Mouse (Mus musculus) intestine, embryonic 14.5 days (tissue): ENCODE data around the gene 4930595D18Rik. TPM values are rescaled to one million over a fixed set of nuclear protein-coding genes. Genes with fewer than 3 reads are reported as not detected.

Experiments
- ATAC-seq: fragments of 200-750 bp; cut with Nextera tagmentation; replicated peaks from 2 replicates; pipeline ENCODE4 v1.8.0; 2017; ENCODE audit warnings: low read depth, moderate number of reproducible peaks, moderate TSS enrichment, moderate library complexity; ENCODE audit not compliant: low FRiP score, low TSS enrichment
- DNase-seq: peaks from one replicate; pipeline ENCODE4 v3.0.0-alpha.2; 2018; ENCODE audit warnings: low spot score
- H3K27ac ChIP-seq: fragments of 300-500 bp; sonication (generic); 2 replicates; pipeline ENCODE4 v1.5.1; 2014; ENCODE audit warnings: low read depth, mild to moderate bottlenecking, control low read depth
- H3K27me3 ChIP-seq: fragments of 300-500 bp; sonication (generic); replicated peaks from 2 replicates; pipeline ENCODE4 v1.6.1; 2014; ENCODE audit warnings: low read length, control low read depth; ENCODE audit not compliant: control insufficient read depth, insufficient read depth
- H3K36me3 ChIP-seq: fragments of 300-500 bp; sonication (generic); 2 replicates; pipeline ENCODE4 v1.6.1; 2014; ENCODE audit warnings: low read length, control low read depth; ENCODE audit not compliant: control insufficient read depth, insufficient read depth
- H3K4me1 ChIP-seq: fragments of 300-500 bp; sonication (generic); replicated peaks from 2 replicates; pipeline ENCODE4 v1.6.1; 2014; ENCODE audit warnings: low read length, control low read depth, mixed read lengths; ENCODE audit not compliant: control insufficient read depth, insufficient read depth
- H3K4me2 ChIP-seq: fragments of 300-500 bp; sonication (generic); 2 replicates; pipeline ENCODE4 v1.6.1; 2014; ENCODE audit warnings: low read length
- H3K4me3 ChIP-seq: fragments of 300-500 bp; sonication (generic); 2 replicates; pipeline ENCODE4 v1.5.1; 2014; ENCODE audit warnings: low read depth, low read length, control low read depth, mixed read lengths
- H3K9ac ChIP-seq: fragments of 300-500 bp; sonication (generic); 2 replicates; pipeline ENCODE4 v1.6.1; 2014; ENCODE audit warnings: mild to moderate bottlenecking, low read length
- H3K9me3 ChIP-seq: fragments of 300-500 bp; sonication (generic); 2 replicates; pipeline ENCODE4 v1.6.1; 2016; ENCODE audit warnings: low read length, control low read depth; ENCODE audit not compliant: control insufficient read depth
- WGBS: fragments of 180-500 bp; shearing (Covaris S2); extraction: QIAGEN DNeasy Blood & Tissue Kit; methylation state at CpG from one replicate; pipeline ENCODE4 v1.1.7; 2014; 5-methylcytosine and 5-hydroxymethylcytosine counted together
- polyA plus RNA-seq: library from polyadenylated mRNA; unstranded; fragments of >200 nt; fragmentation: Nextera tagmentation; extraction: Ambion mirVana; gene quantifications from 2 replicates; pipeline ENCODE4 v1.2.1, GENCODE M21; 2014

4930595D18Rik gene
- polyA plus RNA-seq, 1 experiment from 2014 or later, result not detected

- H3K4me3 ChIP-seq, result no peak overlapping the region
- H3K27me3 ChIP-seq, result no peaks in the 10 kb centered on the region
- no peak overlapping the region for H3K27ac ChIP-seq
- H3K4me2 ChIP-seq, result no peak overlapping the region
- no peak overlapping the region for H3K9ac ChIP-seq
- 91% methylated on average over 6 of the region's 6 CpGs for WGBS
- H3K9me3 ChIP-seq, result 0 out of 2 replicates have a peak, but pooled peaks cover 3% of the 10 kb centered on the region
- peaks cover 8% of the 10 kb centered on the region; the same call in 1 of the 2 replicates for H3K4me1 ChIP-seq
- H3K36me3 ChIP-seq, result no peaks in the 10 kb centered on the region
- ATAC-seq (no peak), DNase-seq (no peak)
Observed at GRCm38 (mm10) chr12:111152579-111152978, 31.7 kb downstream of the 4930595D18Rik start.

DNA sequence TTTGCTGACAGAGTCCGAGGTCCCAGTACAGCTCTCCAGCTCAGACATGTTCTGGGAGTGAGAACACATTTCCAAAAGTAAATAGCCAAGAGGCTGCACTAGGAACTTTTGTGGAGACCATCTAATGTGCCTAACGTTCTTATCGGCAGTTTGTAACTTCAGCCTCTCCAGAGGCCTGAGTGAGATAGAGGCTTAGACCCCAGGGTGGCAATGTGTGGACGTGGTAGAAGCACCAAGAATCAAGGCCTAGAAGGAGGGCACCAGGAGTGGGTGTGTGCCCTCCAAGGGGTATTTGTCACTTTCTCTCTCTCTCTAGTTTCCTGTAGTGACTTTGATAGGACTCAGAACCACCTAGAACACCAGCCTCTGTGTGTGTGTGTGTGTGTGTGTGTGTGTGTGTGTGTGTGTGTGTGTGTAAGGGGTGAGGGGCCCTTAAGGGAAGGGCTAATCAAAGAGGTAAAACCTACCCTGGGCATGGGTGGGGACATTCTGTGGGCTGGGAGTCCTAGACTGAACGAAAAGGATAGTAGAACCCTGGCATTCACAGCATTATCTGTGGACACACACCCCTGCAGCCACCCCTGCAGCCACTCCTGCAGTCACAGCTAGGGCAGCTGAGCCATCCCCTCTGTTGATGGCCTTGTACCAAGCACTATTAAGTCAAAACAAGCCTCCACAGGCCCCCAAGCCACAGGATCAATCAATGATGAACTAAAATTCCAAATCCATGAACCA is 32.7 kb downstream of the 4930595D18Rik start:
- Histone ChIP-seq H3K4me1 (peaks cover 8% of the 10 kb centered on the region; the same call in 1 of the 2 replicates), H3K4me2 (no peak overlapping the region), H3K4me3 (no peak overlapping the region), H3K36me3 (no peaks in the 10 kb centered on the region), H3K27ac (no peak overlapping the region), H3K27me3 (no peaks in the 10 kb centered on the region), H3K9me3 (0 out of 2 replicates have a peak, but pooled peaks cover 3% of the 10 kb centered on the region), H3K9ac (no peak overlapping the region)
- no peak for DNase-seq
- 88% methylated on average over 5 of the region's 5 CpGs for WGBS
- no peak for ATAC-seq

DNA sequence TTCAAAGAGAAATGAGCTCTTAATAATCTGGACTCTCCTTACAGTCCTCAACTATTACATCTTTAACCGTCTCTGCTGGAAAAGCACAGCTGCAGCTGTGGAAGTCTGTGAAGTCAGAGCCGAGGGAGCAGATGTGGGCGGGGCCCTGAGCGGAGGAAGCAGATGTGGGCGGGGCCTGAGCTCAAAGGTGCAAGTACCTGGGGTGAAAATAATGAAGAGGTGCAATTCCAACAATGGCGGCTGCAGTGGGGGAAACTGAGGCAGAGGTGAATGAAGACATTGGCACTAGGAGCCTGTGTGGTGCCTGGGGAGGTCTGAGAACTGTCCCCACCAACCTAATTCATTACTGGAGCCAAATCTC is 34.1 kb downstream of the 4930595D18Rik start:
- 4% methylated on average over 6 of the region's 6 CpGs for WGBS
- Histone ChIP-seq H3K4me3 (no peak overlapping the region), H3K36me3 (no peaks in the 10 kb centered on the region), H3K27me3 (no peaks in the 10 kb centered on the region), H3K4me2 (no peak overlapping the region), H3K4me1 (peaks cover 8% of the 10 kb centered on the region; the same call in 1 of the 2 replicates), H3K9ac (no peak overlapping the region), H3K27ac (no peak overlapping the region), H3K9me3 (0 out of 2 replicates have a peak, but pooled peaks cover 1% of the 10 kb centered on the region)
- peak; percentile 68 for DNase-seq
- 0 out of 2 replicates have a peak, but pooled peaks have one; percentile 42 for ATAC-seq

DNA sequence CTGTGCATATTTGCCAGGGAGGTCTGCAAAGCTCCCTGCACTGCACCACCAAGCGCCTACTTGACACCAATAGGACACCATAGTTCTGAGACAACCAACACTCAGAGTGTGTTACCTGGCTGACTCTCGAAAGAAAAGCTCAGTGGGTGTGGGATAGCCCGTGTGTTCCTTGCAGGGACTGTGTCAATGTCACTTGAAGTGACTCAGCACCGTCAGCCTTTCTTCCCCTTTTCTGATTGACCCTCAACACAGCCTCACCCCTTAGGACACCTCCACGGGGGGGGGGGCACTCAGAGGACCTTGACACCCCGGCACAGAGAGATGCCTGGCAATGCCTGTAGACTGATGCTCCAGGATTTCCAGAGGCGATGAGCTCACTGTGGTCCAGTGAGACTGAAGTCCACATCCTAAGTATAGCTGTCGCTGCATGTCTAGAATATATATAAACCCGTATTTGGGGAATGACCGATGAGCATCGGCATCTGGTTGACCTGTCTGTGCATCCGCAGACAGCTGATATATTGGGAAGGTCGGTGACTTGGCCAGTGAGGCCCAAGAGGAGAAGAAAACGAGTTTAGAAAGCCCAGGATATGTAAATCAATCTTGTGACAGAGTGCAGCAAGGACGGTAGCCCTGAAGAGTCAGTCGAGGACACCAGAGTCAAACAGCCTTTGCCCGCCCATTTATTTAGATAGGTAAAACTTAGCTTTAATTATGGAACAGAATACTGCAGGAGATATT is 34.6 kb downstream of the 4930595D18Rik start:
- WGBS, result 57% methylated on average over 17 of the region's 17 CpGs
- H3K9me3 ChIP-seq, result no peaks in the 10 kb centered on the region
- no peak overlapping the region for H3K4me2 ChIP-seq
- no peak overlapping the region for H3K9ac ChIP-seq
- H3K36me3 ChIP-seq, result no peaks in the 10 kb centered on the region
- no peak overlapping the region for H3K27ac ChIP-seq
- ATAC-seq (no peak), DNase-seq (no peak)
- no peaks in the 10 kb centered on the region for H3K27me3 ChIP-seq
- no peak overlapping the region for H3K4me3 ChIP-seq
- peaks cover 8% of the 10 kb centered on the region; the same call in 1 of the 2 replicates for H3K4me1 ChIP-seq

- H3K27me3 ChIP-seq, result no peaks in the 10 kb centered on the region
- no peak overlapping the region for H3K4me2 ChIP-seq
- H3K9me3 ChIP-seq, result no peaks in the 10 kb centered on the region
- WGBS, result 29% methylated on average over 9 of the region's 9 CpGs
- H3K4me3 ChIP-seq, result no peak overlapping the region
- H3K4me1 ChIP-seq, result 0 out of 2 replicates have a peak, but pooled peaks cover 12% of the 10 kb centered on the region
- H3K9ac ChIP-seq, result no peak overlapping the region
- ATAC-seq, result no peak
- H3K36me3 ChIP-seq, result no peaks in the 10 kb centered on the region
- DNase-seq, result no peak
- H3K27ac ChIP-seq, result no peak overlapping the region
Observed at GRCm38 (mm10) chr12:111145269-111145668, 39.0 kb downstream of the 4930595D18Rik start.

DNA sequence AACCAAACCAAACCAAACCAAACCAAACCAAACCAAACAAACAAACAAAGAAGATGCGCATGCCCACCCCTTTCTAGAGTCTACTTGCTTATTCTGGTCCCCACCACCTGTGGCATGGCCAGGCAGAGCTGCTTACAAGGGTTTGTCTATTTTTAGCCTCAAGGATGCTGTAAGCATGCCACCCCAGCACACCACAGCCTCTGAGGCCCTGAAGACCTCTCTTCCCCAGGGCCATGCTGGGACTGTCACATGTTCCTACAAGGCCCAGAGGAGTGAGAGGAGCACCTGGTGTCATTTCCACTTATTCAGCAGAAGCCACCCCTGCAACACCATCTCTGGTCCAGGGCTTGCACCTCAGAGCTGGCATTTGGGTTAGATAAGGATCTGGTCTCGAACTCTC is 39.7 kb downstream of the 4930595D18Rik start:
- ATAC-seq (no peak), DNase-seq (no peak)
- Histone ChIP-seq H3K4me1 (0 out of 2 replicates have a peak, but pooled peaks cover 9% of the 10 kb centered on the region), H3K27me3 (no peaks in the 10 kb centered on the region), H3K36me3 (no peaks in the 10 kb centered on the region), H3K27ac (no peak overlapping the region), H3K9me3 (no peaks in the 10 kb centered on the region), H3K4me3 (no peak overlapping the region), H3K9ac (no peak overlapping the region), H3K4me2 (no peak overlapping the region)
- WGBS, result 89% methylated on average over 2 of the region's 2 CpGs

DNA sequence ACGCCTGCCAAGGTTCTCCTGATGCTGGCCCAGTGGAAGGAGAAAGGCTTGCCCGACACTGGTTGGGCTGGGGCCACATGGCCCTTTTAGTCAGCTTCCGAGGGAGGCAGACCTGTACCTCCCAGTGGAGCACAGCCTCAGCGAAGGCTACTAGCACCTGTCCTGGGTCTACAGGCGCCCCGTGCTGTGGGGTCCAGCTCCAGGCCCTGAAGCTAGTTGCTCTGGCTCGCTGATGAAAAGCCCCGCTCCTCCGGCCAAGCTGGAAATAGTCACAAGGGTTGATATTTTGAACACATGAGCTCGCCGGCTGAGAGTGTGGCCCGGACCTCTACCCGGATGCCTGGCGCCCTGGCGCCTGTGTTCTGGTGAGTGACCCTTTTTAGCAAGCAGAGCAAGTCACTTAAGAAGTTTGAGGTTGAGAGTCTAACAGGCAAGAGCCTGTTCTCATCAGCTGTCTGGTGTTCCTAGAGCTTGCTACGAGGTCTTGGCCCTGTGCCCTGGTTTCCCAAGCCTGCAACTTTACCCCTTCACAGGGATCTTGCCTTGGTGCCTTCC is 40.7 kb downstream of the 4930595D18Rik start:
- ATAC-seq (peak; percentile 34; the same call in 1 of the 2 replicates), DNase-seq (no peak)
- WGBS, result 74% methylated on average over 16 of the region's 16 CpGs
- Histone ChIP-seq H3K4me1 (0 out of 2 replicates have a peak, but pooled peaks cover 7% of the 10 kb centered on the region), H3K4me2 (no peak overlapping the region), H3K27me3 (no peaks in the 10 kb centered on the region), H3K9ac (no peak overlapping the region), H3K9me3 (no peaks in the 10 kb centered on the region), H3K4me3 (no peak overlapping the region), H3K27ac (no peak overlapping the region), H3K36me3 (no peaks in the 10 kb centered on the region)

DNA sequence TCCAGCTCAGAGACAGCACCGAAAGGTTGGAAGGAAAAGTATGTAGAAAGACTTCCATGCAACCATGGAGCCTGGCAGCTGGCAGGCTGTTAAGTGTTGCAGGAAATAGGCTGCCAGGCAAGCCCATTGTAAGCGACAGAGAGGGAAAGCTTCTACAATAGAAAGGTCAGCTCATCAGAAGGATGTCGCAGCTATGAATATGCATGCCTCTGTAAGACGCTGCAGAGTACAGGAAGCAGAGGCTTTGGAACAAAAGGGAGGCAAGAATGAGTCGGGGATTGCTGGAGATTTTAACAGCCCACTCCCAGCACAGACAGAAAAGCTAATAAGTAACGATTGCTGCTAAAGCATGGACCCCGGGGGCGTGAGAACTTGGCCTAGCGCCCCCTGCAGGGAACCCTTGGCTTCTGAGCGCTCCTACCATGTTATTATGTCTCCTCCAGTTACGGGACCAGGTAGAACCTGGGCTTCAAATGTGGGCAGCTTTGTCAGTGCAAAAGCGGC is 41.2 kb downstream of the 4930595D18Rik start:
- H3K27ac ChIP-seq, result no peak overlapping the region
- no peak overlapping the region; the same call in 1 of the 2 replicates for H3K9ac ChIP-seq
- 0 out of 2 replicates have a peak overlapping the region, but pooled peaks have one; percentile 8 for H3K4me2 ChIP-seq
- H3K4me1 ChIP-seq, result 0 out of 2 replicates have a peak, but pooled peaks cover 7% of the 10 kb centered on the region
- ATAC-seq (peak; percentile 38; the same call in 1 of the 2 replicates), DNase-seq (peak; percentile 65)
- no peak overlapping the region for H3K4me3 ChIP-seq
- H3K36me3 ChIP-seq, result no peaks in the 10 kb centered on the region
- 29% methylated on average over 12 of the region's 12 CpGs for WGBS
- no peaks in the 10 kb centered on the region for H3K9me3 ChIP-seq
- no peaks in the 10 kb centered on the region for H3K27me3 ChIP-seq
